8 mouse cellular contexts compared by ENCODE assay signal in the genomic region with DNA sequence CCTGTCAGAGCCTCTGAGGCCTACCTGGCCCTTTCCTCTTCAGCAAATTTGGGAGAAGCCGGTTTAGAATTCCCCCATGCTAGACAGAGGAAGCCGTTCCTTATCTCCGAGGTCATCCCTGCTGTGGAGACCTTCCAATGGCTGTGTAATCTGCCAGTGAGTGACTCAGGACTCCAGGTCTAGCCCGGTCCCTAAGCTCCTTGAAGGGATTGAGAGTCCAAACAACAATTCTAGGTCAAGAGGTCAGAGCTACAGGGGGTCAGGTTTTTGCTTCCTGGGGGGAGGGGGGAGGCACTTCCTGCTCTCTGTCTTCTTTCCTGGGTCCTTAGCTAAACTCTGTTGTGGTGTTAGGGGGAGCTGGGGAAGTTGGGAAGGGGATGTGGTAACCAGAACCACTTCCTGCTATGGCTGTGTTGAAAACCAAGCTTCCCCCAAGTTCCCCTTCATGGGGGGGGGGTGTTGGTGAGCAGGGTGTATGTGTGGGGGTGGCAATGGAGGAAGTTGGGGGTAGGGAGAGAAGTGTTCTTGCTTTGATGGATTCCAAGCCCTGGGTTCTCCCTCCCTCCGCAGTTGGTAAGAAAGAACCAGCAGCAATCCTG. TPM values are rescaled to one million over a fixed set of nuclear protein-coding genes. Genes with fewer than 3 reads are reported as not detected.
DNase-seq lines count a peak whose midpoint lies in the region; ATAC-seq lines count a peak whose summit lies in the region.

No protein-coding gene starts in this region.

- no peak overlapping the region for H3K9ac ChIP-seq in liver, embryonic 13.5 days

- H3K27me3 ChIP-seq in liver, embryonic 13.5 days, result peaks cover 87% of the 10 kb centered on the region

- H3K36me3 ChIP-seq in liver, embryonic 13.5 days, result no peaks in the 10 kb centered on the region

- no peaks in the 10 kb centered on the region for H3K9me3 ChIP-seq in liver, embryonic 13.5 days (replicated peaks)

- no peak overlapping the region for H3K4me3 ChIP-seq in liver, embryonic 13.5 days (replicated peaks)

- no peak overlapping the region for H3K27ac ChIP-seq in liver, embryonic 13.5 days

- 3% methylated on average over 5 of the region's 5 CpGs for WGBS in liver, embryonic 13.5 days (ENCODE audit: insufficient replicate concordance)

- no peak overlapping the region for H3K4me2 ChIP-seq in liver, embryonic 13.5 days

- ATAC-seq in liver, embryonic 13.5 days (ENCODE audit: low read depth), result peak; percentile 30; the same call in 1 of the 2 replicates

- peak; percentile 29 for DNase-seq in heart, adult 8-10 months (ENCODE audit: low spot score)
- no peak for DNase-seq in heart, postnatal 14 days
- DNase-seq in ES-CJ7 (ENCODE audit: low read depth, low spot score), result peak; percentile 87
- no peak for DNase-seq in liver, embryonic 13.5 days
- DNase-seq in thymus, adult 18-20 months, result peak; percentile 58 to 77
- no peak for DNase-seq in frontal cortex, postnatal 14 days (ENCODE audit: low spot score in 2 of 2)
- DNase-seq in kidney, postnatal 10 days, result no peak
- no peak for DNase-seq in kidney, adult 8-10 months

- peaks cover 12% of the 10 kb centered on the region for H3K4me1 ChIP-seq in liver, embryonic 13.5 days (replicated peaks)

- intact Hi-C loops in heart, postnatal 14 days (cut with DNase I), result no loop called here

RNA-seq across cellular contexts. Expression of a gene that starts 2.2 kb away (rescaled TPM):
- total RNA-seq in heart, adult 8-10 months (2022), result 1 to 10 TPM in 2 of 4 experiments, under 1 TPM in 2; 0.84 to 1.2 (median 0.98) TPM
- total RNA-seq in heart, postnatal 14 days (2021), result under 1 TPM; 0.43 to 0.63 TPM
- 1.1 and 1.2 TPM in 2 replicates for polyA plus RNA-seq in liver, embryonic 13.5 days (2015; fragmentation: Nextera tagmentation; extraction: Ambion mirVana)

RNA-seq across cellular contexts. Expression of a gene that starts 17.8 kb away (rescaled TPM):
- 1 to 10 TPM; 1.2 to 4.2 (median 2.8) TPM for total RNA-seq in heart, adult 8-10 months (2022)
- total RNA-seq in heart, postnatal 14 days (2021), result under 1 TPM; 0.73 to 0.91 TPM
- polyA plus RNA-seq in liver, embryonic 13.5 days (2015; fragmentation: Nextera tagmentation; extraction: Ambion mirVana), result 0.17 and 0.18 TPM in 2 replicates

RNA-seq across cellular contexts. Expression of a gene that starts 31.2 kb away (rescaled TPM):
- total RNA-seq in heart, adult 8-10 months (2022), result 1 to 10 TPM; 7.6 to 8.5 (median 8.2) TPM
- 10 to 100 TPM; 10.7 to 10.8 TPM for total RNA-seq in heart, postnatal 14 days (2021)
- polyA plus RNA-seq in liver, embryonic 13.5 days (2015; fragmentation: Nextera tagmentation; extraction: Ambion mirVana), result 5.4 and 6.1 TPM in 2 replicates

Comparison
In these comparisons a context has a peak if more than half of its experiments do, and no peak if none do; other contexts are left out.
1. DNase-seq: peak in heart, adult 8-10 months (single experiment), ES-CJ7 (single experiment) and thymus, adult 18-20 months (2 of 2); none in heart, postnatal 14 days (0 of 2), liver, embryonic 13.5 days (single experiment), frontal cortex, postnatal 14 days (0 of 2), kidney, postnatal 10 days (single experiment) and kidney, adult 8-10 months (0 of 2).